Mouse (Mus musculus) cortical plate, adult 2 months (tissue): ENCODE results near the gene Casz1.

Experiments used
- CTCF ChIP-seq: fragments of 200-500 bp; IDR thresholded peaks from 2 replicates; pipeline ENCODE4 v1.5.1; 2011; ENCODE audit warnings: mild to moderate bottlenecking, control low read depth, low read length; ENCODE audit not compliant: insufficient read depth; ENCODE audit errors: extremely low read depth
- POLR2A ChIP-seq: fragments of 200-500 bp; IDR thresholded peaks from 2 replicates; pipeline ENCODE4 v1.6.1; 2011; ENCODE audit warnings: mild to moderate bottlenecking, low read length, control low read depth; ENCODE audit not compliant: insufficient read depth; ENCODE audit errors: extremely low read depth

DNA sequence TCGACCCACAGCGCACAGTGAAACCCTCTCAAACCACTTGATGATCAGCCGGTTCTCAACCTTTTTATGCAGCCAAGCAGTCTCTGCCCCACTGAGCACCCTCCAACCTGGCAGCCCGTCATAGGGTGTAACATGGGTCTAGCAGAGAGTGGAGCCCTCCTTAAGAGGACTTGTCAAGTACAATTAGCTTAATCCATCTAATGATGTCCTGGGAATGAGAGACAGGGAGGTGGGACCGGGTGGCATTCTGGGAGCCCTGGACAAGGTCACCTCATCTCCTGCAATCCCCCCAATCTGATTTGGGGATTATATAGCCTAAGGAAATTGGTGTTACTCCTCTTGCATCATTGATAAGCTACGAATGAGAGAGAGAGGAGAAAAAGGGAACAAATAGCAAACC is 84.8 kb downstream of the Casz1 start:
- TF ChIP-seq CTCF (no peak), POLR2A (no peak)
